In genomic region chr1:167085461-167085860, GRCm38 (mm10) we compare ENCODE assay signal across 20 mouse cellular contexts.
"Had no signal": no experiment of that assay in that cellular context is flagged by ENCODE, and none has a peak within 500 bp of the region (broad histone marks: within the 10 kb centered on the region; RNA-seq: fewer than 3 reads in every experiment).

No protein-coding gene starts in this region.

- H3K4me3 ChIP-seq: layer of hippocampus, adult 2 months; left cerebral cortex, adult 2 months; liver, embryonic 13.5 days; neural tube, embryonic 12.5 days; neural tube, embryonic 15.5 days had no signal

- H3K27ac ChIP-seq: kidney, postnatal 0 days; layer of hippocampus, adult 2 months; liver, embryonic 13.5 days; neural tube, embryonic 12.5 days; neural tube, embryonic 15.5 days; stomach, postnatal 0 days had no signal

- DNase-seq: kidney, adult 2 months; kidney, postnatal 25 days; layer of hippocampus, adult 9-11 months; layer of hippocampus, postnatal 36 days; liver, embryonic 13.5 days; lung, adult 2 months; lung, postnatal 14 days; lung, postnatal 4 days; right cerebral cortex, adult 18-20 months; right cerebral cortex, postnatal 14 days; right cerebral cortex, postnatal 4 days; thymus, adult 2 months; thymus, postnatal 14 days; thymus, postnatal 4 days had no signal

- H3K9me3 ChIP-seq: liver, embryonic 13.5 days; neural tube, embryonic 12.5 days; neural tube, embryonic 15.5 days had no signal

- H3K27me3 ChIP-seq: liver, embryonic 13.5 days; neural tube, embryonic 12.5 days; neural tube, embryonic 15.5 days had no signal

- H3K36me3 ChIP-seq: liver, embryonic 13.5 days; neural tube, embryonic 12.5 days; neural tube, embryonic 15.5 days had no signal

- H3K9ac ChIP-seq: liver, embryonic 13.5 days; neural tube, embryonic 12.5 days; neural tube, embryonic 15.5 days had no signal

- H3K4me1 ChIP-seq: liver, embryonic 13.5 days had no signal

- H3K4me2 ChIP-seq: liver, embryonic 13.5 days; neural tube, embryonic 12.5 days; neural tube, embryonic 15.5 days had no signal
